Mouse (Mus musculus) hematopoietic multipotent progenitor cell, adult 10-12 weeks (in vitro differentiated cells): ENCODE data around the gene Wdr92. TPM values are rescaled to one million over a fixed set of nuclear protein-coding genes. Genes with fewer than 3 reads are reported as not detected.

Experiments
- polyA plus RNA-seq: library from polyadenylated mRNA; stranded (reverse); fragments of >175 nt; gene quantifications from 2 replicates; pipeline ENCODE4 v1.2.3, GENCODE M21; 2012; ENCODE audit warnings: low replicate concordance

Wdr92 gene
- 1.2 and 2.2 TPM in 2 replicates for polyA plus RNA-seq

GRCm38 (mm10) chr11:17181807-17182206 is at the start of gene Wdr92:
Gene Wdr92, plus strand, starts transcription at chr11:17182107.

GRCm38 (mm10) chr11:17158858-17159737 is 22.8 kb upstream of the Wdr92 start, which contains the start of gene Ppp3r1:
Gene Ppp3r1, plus strand, starts transcription at chr11:17159263.

GRCm38 (mm10) chr11:17211258-17212140 is 29.6 kb downstream of the Wdr92 start, which contains the start of gene Pno1:
Gene Pno1, minus strand, starts transcription at chr11:17211568.

GRCm38 (mm10) chr11:17257443-17257842 is 75.5 kb downstream of the Wdr92 start, which contains the start of gene C1d:
Gene C1d, plus strand, starts transcription at chr11:17257579.

Other genes starting within 250 kb of the Wdr92 start
- 0.24 and 0.55 TPM in 2 replicates for gene Fbxo48, start 230.7 kb upstream of the Wdr92 start, polyA plus RNA-seq
- gene Cnrip1, start 130.5 kb upstream of the Wdr92 start, polyA plus RNA-seq, result 1.0 and 2.4 TPM in 2 replicates
- 6.4 and 9.3 TPM in 2 replicates for gene Plek, start 129.7 kb upstream of the Wdr92 start, polyA plus RNA-seq
- 19.4 and 52.1 TPM in 2 replicates for gene Ppp3r1, start 22.8 kb upstream of the Wdr92 start, polyA plus RNA-seq
- 7.8 and 11.6 TPM in 2 replicates for gene Pno1, start 29.5 kb downstream of the Wdr92 start, polyA plus RNA-seq
- 1.6 and 4.2 TPM in 2 replicates for gene C1d, start 75.5 kb downstream of the Wdr92 start, polyA plus RNA-seq